Mouse (Mus musculus) right cerebral cortex, postnatal 25 days (tissue): ENCODE results near the gene Slc12a7.
A peak's percentile ranks its signal among the peaks of the same experiment; 100 is the strongest.
"Not testable (repeated sequence)": the region's sequence is repeated elsewhere in the genome, so short reads cannot be mapped to it uniquely, and the experiment has no call there.

Experiments used
- DNase-seq: peaks from one replicate; pipeline ENCODE4 v3.0.0; 2022

Gene Slc12a7

DNA sequence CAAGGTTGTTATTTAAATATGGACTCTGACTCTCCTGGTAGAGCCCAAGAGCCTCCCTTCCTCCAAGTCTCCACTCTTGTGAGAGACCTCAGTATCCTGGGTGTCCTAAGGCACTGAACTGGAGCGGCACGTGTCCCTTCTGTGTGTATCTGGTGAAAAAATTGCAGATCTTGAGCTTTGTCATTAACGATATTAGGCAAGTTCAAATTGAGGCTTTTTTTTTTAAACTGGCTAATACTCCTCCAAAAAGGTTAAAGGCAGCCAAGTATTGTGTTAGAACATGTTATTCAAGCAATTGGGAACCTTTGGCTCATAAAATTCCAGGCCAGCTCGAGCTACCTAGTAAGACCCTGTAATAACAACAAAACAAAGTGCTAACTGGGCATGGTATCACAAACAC lies 12.7 kb upstream of the Slc12a7 start:
- DNase-seq = no peak

DNA sequence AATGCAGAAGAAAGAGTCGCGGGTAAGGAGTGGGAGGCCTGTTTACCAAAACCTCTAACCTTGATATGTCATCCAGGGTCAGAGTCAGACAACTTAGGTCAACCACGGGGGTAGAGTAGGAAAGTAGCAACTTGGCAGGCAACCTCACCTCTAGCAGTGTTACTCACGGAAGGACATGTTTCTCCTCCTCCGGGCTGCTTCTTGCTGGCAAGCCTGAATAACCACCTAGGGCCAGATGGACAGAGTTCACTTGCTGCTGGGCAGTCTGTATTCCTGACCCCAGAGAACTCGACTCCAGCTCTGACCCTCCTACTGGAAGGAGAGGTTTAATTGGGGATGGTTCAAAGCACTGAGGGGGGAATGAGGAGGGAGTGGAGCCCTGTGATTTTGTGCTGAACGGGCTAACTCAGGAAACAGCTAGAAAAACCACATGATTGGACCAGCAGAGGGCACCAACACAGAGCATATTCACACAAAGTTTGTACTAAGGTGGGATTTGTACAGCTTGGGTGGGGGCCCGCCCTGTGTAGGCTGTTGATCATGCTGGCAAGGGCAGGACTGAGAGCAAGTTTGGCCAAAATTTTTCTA lies 9.7 kb upstream of the Slc12a7 start:
- no peak for DNase-seq

DNA sequence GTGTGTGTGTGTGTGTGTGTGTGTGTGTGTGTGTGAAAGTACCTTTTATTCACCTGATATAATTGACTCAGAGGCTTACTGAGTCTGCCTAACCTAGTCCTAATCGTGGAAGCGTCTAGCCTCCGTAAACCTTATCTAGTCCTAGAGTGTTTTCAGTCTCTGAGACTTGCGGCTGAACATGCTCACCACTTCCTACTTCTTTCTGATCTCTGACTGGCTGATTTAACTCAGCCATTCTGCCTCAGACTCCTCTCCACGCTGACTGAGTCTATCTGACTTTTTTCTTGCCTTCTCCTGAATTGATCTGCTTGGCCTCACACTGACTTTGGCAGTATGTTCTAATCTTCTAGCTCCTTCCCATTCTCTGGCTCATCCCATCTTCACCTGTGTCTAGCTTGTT lies 7.6 kb upstream of the Slc12a7 start:
- DNase-seq = no peak

DNA sequence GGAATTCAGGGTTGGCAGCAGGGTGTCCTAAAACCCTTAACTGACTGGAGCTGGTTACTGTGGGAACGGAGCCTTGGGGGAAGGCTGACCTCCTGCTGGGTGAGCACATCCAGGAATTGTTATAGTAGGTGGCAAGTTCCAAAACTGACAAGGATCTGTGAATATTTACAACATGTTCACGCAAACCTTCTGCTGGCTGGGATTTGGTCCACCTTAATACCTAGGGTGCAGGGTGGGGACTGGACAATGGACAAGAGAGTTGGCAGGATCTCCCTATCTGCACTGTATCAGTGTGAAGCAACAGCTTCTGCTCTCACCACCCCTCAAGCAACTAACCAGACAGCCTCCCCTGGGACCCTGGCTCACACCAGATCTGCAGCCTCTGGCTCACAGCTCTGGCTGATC lies 5.3 kb upstream of the Slc12a7 start:
- no peak for DNase-seq

DNA sequence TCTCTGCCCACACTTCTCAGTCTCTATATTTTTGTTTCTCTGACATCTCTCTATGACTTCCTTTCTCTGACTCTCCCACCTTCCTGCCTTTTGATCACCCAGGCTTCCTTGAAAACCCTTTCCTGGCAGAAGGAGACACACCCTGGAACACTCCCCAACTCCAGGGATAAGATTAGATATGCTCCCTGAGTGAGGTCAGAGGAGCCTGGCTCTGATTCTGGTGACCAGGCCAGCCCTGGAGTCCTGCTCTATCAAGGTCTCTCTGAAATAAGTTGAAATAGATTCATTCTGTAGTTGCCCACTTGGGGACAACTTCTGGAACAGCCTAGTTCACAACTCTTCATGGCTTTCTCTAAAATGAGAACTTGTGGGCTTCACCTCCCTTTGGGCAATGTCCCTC lies 4.3 kb upstream of the Slc12a7 start:
- DNase-seq = no peak

DNA sequence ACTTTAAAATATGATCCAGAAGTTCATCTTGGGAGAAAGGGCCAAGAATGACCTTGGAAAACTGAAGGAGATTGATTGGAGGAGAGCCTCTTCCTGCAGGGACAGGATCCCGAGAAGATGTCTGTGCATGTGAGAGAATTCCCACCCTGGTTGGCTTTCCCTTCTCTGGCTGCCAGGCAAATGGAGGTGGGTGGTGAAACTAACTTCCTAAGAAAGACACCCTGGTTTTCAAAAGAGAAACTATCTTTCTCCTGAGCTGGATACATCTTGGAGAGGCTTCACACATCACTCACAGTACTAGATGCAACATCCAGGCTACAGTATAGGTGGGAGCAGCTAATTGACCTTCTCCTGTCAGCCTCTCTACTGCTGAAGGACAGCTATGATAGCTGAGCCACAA lies 2.0 kb upstream of the Slc12a7 start:
- DNase-seq = no peak

DNA sequence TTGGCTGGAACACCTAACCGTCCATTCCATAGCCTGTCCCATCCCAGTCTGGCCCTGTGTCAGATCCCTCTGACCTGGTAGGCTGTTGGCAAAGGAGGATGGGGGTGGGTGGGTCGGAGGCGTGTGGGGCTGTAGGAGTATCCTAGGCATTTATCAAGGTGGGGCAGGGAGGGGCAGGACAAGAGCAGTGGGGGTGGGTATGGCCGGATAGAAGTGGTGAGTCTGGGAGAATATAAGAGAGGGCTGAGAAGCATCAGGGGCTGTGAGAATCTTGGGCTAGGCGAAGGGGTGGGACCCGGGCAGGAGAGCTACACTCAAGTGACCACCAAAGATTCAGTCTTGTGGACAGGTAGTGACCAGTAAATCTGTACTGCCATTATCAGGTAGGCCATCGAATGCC lies 659 bp upstream of the Slc12a7 start:
- no peak for DNase-seq

DNA sequence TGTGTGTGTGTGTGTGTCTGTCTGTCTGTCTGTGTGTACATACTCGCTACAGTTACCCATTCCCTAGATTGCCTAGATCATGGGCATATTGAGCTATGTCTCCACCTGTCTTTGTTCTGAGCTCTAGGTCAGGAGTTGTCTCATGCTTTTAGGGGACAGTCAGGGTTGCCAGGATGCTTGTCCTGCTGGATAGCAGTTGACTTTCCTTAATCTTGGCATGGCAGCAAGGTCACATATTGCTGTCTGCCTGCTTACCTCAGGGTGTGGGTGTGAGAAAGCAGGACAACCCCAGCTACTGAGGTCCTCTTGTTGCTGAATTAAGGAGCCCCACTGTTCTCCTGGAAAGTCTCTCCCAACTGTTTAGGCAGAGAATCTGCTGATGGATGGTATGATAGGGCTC lies 1.5 kb downstream of the Slc12a7 start:
- no peak for DNase-seq

DNA sequence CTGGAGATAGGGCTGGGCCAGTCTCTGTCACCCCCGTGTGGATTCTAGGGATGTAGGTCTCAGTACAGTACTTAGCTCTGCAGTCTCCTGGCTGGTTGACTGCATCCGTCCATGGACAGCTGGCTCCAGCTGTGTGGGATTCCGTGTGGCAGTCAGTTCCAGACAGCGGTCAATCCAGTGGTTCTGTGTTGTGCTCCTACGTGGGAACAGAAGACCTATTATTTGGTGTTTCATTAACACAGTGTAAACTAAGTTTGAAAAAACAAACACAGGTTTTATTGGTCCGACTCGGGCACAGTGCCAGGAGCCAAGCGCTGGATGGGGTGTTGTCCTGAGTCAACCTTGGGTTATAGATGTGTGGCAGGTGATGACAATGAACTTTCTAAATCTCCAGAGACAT lies 2.4 kb downstream of the Slc12a7 start:
- DNase-seq = no peak

DNA sequence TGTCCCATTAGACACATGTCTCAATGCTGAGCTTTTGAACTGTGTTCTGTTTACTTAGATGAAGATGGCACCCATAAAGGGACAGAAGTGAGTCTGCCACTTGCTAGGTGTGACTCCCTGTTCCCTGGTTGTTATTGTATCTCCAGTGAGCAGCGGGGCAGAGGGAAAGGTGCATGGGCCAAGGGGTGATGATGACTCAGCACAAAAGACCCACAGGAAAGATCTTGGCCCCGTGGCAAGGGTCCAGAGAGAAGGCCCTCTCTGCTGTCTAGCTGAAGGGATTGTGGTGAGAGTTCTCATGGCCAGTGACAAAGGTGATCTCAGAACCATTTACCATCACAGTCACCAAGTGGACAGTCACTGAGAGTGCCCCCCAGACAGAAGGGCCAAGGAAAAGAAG lies 3.0 kb downstream of the Slc12a7 start:
- DNase-seq = no peak

DNA sequence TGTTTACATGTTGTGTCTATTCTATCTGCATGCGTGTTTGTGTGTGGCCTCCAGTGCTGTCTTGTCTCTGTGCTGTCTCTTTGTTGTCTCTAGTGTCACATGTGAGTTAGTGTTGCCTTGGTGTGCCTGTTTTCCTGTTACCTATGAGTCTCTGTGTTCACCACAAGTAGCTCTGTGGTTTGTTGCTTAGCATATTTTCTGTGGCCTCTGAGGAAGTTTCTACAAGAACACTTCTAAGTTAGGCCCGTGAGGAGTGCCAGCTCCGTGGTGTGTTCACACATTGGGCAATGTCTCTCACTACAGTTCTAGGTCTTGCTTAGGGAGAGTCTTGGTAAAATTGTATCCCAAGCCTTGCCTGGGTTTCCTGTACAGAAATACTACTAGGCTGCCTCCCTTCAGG lies 4.0 kb downstream of the Slc12a7 start:
- no peak for DNase-seq

DNA sequence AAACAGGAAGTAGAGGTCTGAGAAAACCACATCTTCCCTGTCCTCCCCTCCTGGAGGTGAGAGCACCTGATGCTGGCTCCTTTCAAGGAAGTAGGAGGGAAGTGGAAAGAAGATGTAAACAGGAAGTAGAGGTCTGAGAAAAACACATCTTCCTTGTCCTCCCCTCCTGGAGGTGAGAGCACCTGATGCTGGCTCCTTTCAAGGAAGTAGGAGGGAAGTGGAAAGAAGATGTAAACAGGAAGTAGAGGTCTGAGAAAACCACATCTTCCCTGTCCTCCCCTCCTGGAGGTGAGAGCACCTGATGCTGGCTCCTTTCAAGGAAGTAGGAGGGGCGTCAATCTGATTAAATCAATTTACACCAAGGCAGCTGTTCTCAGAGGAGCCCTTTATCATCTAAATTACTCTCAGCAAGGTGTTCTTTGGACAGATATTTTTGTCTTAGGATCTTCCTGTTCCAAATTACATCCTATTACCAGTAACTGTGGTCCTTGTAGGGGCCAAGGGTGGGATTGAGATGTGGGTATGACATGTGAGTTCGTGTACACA lies 7.6 kb downstream of the Slc12a7 start:
- not testable (repeated sequence) for DNase-seq

DNA sequence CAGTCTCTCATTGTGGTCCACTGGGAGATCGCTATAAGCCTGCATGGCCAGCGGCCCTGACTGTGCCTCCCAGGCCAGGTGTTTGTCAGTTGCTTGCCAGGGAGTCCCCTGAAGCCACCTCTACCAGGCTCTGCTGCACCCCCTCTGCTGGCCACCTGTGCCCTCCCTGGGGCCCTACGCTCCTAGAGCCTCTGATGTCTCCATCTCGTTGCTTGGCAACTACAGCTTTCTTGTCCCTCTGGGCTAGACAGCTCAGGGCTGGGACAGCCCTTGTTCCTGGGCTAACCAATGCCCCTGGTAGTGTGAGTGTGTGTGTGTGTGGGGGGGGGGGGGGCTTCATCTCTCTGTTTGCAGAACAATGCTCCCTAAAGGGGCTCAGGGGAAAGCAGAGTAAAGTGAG lies 10.1 kb downstream of the Slc12a7 start:
- DNase-seq = no peak

DNA sequence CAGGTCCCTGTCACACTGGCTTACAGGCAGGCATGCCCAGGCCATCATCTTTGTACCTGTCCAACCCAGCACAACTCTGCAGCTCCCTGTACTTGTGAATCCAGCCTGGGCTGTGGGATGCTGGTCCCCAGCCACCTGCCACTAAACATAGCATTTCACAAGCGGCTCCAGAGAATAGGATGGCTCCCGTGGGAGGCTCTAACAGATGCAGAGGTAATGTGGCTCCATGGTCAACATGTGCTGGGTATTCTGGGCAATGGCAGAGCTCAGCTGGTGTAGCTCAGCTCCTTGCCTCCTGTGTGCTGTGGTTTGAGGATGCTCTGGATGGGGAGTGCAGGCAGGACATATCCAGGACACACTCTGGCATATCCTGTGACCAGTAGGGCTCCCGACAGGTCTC lies 10.8 kb downstream of the Slc12a7 start:
- DNase-seq = peak; percentile 36

DNA sequence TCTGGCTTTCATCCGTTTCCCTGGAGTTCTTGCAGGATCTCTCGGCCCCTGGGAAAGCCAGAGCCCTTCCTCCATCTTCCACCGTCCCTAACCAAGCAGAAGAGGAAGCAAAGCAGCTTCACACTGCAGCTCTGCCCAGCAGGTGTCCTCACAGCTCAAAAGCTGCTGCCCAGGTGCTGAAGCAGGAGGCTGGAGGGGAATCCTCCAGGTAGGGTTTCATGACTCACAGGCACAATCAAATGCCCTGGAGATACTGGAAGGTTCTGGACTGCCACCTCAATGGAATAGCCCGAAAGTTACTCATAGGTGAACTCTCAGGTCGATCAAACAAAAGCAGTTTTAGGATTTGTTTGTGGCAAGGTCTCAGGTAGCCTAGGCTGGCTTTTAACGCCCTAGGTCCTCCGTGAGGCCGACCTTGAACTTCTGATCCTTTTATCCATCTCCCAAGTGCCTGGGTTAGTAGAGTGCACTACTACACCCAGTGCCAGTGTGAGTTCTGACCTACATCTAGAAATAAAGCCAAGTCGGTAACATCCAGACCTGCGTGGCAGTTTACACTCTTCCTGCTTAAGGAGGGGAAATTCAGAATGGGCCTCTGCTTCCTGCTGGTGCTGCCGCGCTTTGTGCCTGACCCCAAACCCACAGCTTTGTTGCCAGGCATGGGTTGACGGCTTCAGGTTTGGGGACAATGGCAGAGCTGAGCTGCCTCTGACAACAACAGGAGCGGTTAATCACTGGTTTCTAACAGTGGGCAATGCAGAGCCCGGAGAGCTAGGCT lies 16.0 kb downstream of the Slc12a7 start:
- DNase-seq = no peak

DNA sequence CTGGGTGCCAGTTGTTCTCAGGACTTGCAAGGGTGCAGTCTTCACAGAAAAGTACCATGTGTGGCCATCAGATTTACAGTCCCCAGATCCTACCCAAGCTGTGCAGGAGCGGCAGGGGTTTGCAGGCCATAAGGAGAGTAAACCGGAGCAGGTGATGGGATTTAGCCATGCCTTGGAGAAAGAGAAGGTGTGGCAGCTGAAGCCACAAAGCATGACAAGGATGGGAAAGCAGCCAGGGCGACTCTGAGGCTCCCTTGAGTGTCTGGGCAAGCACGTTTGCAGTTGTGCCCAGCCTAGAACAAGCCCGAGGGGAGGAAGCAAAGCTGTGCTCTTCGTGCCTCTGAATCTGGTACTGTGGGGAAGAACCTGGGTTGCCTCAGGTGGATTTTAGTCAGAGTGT lies 17.5 kb downstream of the Slc12a7 start:
- peak; percentile 6 for DNase-seq

DNA sequence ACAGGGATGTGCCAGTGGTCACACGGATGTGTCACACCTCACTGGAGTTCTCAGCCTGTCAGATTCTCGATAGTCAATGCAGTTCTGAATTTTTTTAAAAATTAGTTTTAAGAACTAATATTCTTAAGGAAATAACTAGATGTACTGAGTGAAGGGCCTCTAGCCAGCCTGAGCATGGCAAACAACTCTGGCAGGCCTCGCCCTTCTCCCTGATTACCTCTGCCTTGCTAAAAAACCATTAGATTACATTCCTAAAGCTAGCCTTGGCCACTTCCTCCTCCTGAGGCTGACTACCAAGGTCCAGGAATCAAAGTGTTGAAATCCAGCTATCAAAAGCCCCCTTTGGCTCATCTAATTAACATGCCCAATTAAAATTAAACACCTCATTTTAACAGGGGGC lies 18.4 kb downstream of the Slc12a7 start:
- no peak for DNase-seq

DNA sequence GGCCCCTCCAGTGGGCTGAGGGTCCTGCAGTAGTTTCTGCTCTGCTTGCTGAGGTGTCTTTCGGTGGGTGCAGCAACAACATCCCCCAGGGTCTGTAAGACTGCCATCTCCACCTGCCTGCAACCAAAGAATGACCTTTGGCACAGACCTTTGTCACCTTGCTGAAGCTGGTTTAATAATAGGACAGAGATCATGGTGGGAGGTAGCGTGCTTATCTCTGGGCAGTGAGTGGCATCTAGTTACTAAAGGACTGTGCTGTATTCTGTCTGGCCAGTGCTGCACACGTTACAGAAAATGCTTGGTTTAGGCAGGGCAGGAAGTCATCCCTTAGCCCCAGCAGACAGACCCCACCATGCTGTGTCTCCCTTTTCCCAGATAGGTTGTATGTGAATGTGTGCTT lies 22.9 kb downstream of the Slc12a7 start:
- no peak for DNase-seq

DNA sequence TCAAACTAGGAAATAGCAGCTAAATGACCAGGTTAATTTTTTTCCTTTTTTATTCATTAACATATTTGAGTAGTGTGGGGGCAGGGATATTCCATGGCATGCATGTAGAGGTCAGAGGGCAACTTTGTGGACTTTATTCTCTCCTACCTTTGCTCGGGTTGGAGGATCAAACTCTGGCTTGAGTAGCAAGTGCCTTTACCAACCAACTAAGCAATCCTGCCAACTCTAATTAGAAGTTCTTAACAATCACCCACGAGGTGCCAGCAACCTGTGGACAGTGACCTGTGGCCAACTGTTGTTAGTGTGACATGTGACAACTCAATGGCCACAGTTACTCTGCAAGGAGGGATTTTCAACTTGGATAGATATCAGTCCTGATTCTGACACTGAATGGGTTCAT lies 24.0 kb downstream of the Slc12a7 start:
- DNase-seq = no peak

DNA sequence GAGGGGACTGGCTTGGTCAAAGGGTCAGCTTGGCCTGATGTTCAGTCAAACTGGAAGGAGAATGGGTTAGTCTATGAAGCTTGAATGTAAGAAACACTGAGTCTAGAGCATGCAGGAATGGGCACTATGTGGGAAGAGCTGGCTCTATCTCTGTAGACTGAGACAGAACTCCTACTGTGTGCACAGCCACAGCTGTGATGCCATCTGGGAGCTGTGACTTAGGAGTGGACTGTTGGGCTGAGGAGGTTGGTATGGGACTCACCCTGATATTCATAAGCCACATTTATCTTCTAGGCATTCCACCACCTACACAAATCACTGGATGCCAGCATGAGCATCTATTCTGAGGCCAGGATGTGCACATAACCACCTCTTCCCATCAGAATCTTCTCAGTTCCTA lies 24.5 kb downstream of the Slc12a7 start:
- no peak for DNase-seq

DNA sequence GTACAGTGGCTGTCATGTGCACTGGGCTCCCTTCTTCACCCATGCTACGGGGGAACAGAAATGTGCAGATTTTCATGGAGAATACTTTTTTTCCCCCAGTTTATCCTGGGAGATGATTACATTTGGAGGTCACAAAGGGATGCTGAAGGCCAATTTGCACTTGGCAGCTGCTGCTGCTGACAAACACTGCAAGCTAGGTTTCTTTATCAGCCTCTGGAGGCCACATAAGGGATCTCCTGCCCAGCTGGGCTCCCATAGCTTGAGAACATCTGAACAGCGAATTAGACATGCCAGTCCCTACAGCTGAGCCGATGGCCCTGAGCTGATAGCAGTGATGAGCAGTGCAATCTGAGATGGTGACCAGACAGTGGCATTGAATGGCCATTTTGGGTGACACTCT lies 26.7 kb downstream of the Slc12a7 start:
- no peak for DNase-seq

DNA sequence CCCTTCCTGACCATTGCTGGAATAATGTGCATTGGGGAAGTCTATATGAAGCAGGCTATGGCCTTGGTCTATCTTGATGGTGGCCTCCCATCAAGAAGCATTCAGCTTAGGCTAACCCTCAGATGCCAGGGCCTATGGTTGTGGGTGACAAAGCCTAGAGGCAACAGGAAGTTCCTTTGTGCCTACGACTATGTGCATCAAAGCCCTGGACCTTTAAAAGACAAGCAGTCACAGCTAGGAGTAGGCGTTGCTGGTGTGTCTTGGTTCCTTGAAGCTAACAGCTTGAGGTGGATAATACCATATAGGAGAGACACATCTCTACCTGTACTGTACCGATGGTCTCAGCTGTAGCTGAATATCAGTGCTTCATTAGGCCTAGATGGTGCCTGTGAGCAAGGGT lies 27.2 kb downstream of the Slc12a7 start:
- no peak for DNase-seq

DNA sequence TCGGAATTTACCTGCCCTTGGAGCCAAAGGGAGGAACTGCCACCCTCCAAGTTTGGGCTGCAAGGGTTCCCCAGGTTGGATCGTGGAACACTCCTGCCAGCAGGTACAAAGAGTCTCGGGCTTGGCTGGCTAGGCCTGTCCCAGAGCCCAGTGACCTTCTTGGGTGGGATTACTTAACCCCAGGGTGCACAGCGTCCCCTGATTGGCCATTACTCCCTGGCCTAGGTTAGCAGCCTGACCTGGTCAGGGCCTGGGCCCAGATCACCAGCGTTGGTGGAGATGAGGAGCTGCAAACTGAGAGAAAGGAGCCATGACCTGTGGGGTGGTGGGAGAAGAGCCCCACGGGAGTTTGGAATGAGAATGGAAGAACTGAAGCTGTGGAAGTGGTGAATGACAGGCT lies 30.0 kb downstream of the Slc12a7 start:
- DNase-seq = no peak

DNA sequence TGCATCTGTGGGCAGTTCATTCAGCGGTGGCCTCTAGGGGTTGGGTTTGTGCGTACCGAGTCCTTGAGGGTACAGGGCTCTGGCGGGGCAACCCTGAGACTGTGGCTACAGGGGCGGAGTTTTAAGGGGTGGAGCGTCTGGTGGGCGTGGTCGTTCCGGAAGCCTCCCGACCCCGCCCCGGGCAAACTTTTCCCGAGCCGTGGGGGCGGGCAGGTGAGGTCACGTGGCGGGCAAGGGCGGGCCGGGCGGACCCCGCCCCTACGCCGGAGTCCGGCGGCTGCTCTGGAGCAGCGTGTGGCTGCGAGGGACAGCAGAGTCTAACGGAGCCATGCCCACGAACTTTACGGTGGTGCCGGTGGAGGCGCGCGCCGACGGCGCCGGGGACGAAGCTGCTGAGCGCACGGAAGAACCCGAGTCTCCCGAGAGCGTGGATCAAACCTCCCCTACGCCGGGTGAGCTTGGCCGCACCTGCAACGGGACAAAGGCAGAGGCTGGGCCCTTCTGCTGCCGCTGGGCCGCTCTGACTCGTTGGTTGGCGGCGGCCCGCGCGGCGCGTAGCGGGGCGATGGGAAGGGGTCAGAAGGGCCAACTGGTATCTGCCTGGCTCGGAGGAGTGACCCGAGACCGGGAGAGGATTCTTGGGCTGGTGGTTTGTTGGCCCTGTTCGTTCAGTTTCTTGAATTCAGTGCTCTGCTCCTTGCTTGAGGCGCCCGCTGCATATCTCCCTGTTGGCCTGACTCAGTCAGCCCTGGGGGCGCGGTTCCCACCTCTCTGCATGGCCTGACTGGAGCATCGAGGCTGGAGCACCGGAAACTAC lies 30.8 kb downstream of the Slc12a7 start:
- DNase-seq = peak; percentile 23
